Mouse (Mus musculus) kidney, adult 2 months (tissue): ENCODE measurements around the gene Zyg11b.

ENCODE experiments used
- CTCF ChIP-seq: fragments of 200-500 bp; conservative IDR thresholded peaks from 2 replicates; pipeline ENCODE4 v1.5.1; 2011; ENCODE audit warnings: low read depth, mild to moderate bottlenecking, control low read depth, low read length, moderate library complexity, mixed read lengths; ENCODE audit not compliant: insufficient read depth, insufficient read length
- POLR2A ChIP-seq: fragments of 200-500 bp; IDR thresholded peaks from one replicate; pipeline ENCODE4 v1.6.1; 2011; ENCODE audit warnings: low read depth, low read length, control low read depth

- TF ChIP-seq CTCF (no peak), POLR2A (no peak)
These were observed 104.5 kb downstream of the Zyg11b start for GRCm38 (mm10) chr4:108196277-108196855.
